Mouse (Mus musculus): ENCODE results near the gene Bglap. TPM values are rescaled to one million over a fixed set of nuclear protein-coding genes. Genes with fewer than 3 reads are reported as not detected.
A peak's percentile ranks its signal among the peaks of the same experiment; 100 is the strongest.

The Bglap gene
- polyA plus RNA-seq, 1 experiment from 2014 or later = not detected

DNA sequence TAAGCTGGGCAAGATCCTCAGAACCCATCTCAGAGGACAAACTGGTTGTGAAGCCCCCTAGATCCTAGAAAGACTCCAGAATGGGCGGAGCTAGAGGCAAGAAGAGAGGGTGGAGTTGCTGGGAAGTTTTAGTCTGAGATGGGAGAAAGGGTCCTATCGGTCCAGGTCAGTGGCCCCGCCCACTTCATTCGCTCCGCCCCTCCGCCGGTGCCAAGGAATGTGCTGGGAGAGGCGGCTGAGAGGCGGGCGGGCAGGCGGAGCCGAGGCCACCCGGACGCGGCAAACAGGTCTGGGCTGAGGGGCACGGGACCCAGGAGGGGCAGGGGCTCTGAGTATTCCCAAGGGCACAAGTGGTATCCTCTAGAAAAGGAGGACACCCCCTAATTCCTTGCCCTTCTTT lies 19.9 kb downstream of the Bglap start, which contains the start of gene Paqr6:
Gene Paqr6, plus strand, starts transcription at position 248 of the 400 bp plus-strand sequence.
- WGBS = 1% methylated on average over 16 of the region's 16 CpGs
- H3K4me1 ChIP-seq (ENCODE audit: control insufficient read depth, insufficient read depth, low read length) = peaks cover 5% of the 10 kb centered on the region; the same call in 1 of the 2 replicates
- no peak within 1 kb of the TSS for H3K9ac ChIP-seq (ENCODE audit: low read length)
- no peaks in the 10 kb centered on the region for H3K9me3 ChIP-seq (ENCODE audit: control insufficient read depth, low read length)
- H3K27ac ChIP-seq (replicated peaks; ENCODE audit: low read depth, low read length) = 0 out of 2 replicates have a peak within 1 kb of the TSS, but pooled peaks have one; percentile 12
- H3K27me3 ChIP-seq (ENCODE audit: control insufficient read depth, insufficient read depth, low read length) = peaks cover 16% of the 10 kb centered on the region
- H3K36me3 ChIP-seq (ENCODE audit: control insufficient read depth, insufficient read depth, low read length) = peaks cover 15% of the 10 kb centered on the region
- peak; percentile 72 for DNase-seq (ENCODE audit: low spot score)
- 0 out of 2 replicates have a peak within 1 kb of the TSS, but pooled peaks have one; percentile 3 for H3K4me3 ChIP-seq (ENCODE audit: low read depth, low read length)
- peak within 1 kb of the TSS; percentile 15; the same call in 1 of the 2 replicates for H3K4me2 ChIP-seq (ENCODE audit: low read depth, severe bottlenecking)
- ATAC-seq (ENCODE audit: insufficient number of reproducible peaks, low FRiP score, low TSS enrichment, low read depth) = no peak

GRCm38 (mm10) chr3:88363700-88364099 lies 20.6 kb downstream of the Bglap start:
- DNase-seq (ENCODE audit: low spot score) (no peak), ATAC-seq (ENCODE audit: insufficient number of reproducible peaks, low FRiP score, low TSS enrichment, low read depth) (no peak)
- peaks cover 16% of the 10 kb centered on the region for H3K27me3 ChIP-seq (ENCODE audit: control insufficient read depth, insufficient read depth, low read length)
- H3K4me3 ChIP-seq (ENCODE audit: low read depth, low read length) = no peak overlapping the region
- peaks cover 20% of the 10 kb centered on the region for H3K36me3 ChIP-seq (ENCODE audit: control insufficient read depth, insufficient read depth, low read length)
- H3K4me2 ChIP-seq (ENCODE audit: low read depth, severe bottlenecking) = no peak overlapping the region
- H3K9me3 ChIP-seq (ENCODE audit: control insufficient read depth, low read length) = no peaks in the 10 kb centered on the region
- peaks cover 5% of the 10 kb centered on the region; the same call in 1 of the 2 replicates for H3K4me1 ChIP-seq (ENCODE audit: control insufficient read depth, insufficient read depth, low read length)
- whole genome bisulfite sequencing = 58% methylated on average over 4 of the region's 4 CpGs
- H3K9ac ChIP-seq (ENCODE audit: low read length) = no peak overlapping the region
- 0 out of 2 replicates have a peak overlapping the region, but pooled peaks have one; percentile 12 for H3K27ac ChIP-seq (replicated peaks; ENCODE audit: low read depth, low read length)

- Histone ChIP-seq H3K9me3 (ENCODE audit: control insufficient read depth, low read length) (no peaks in the 10 kb centered on the region), H3K4me3 (ENCODE audit: low read depth, low read length) (no peak overlapping the region), H3K27me3 (ENCODE audit: control insufficient read depth, insufficient read depth, low read length) (peaks cover 16% of the 10 kb centered on the region), H3K4me1 (ENCODE audit: control insufficient read depth, insufficient read depth, low read length) (peaks cover 5% of the 10 kb centered on the region; the same call in 1 of the 2 replicates), H3K36me3 (ENCODE audit: control insufficient read depth, insufficient read depth, low read length) (peaks cover 33% of the 10 kb centered on the region), H3K9ac (ENCODE audit: low read length) (no peak overlapping the region), H3K27ac (replicated peaks; ENCODE audit: low read depth, low read length) (no peak overlapping the region), H3K4me2 (ENCODE audit: low read depth, severe bottlenecking) (no peak overlapping the region)
- ATAC-seq (ENCODE audit: insufficient number of reproducible peaks, low FRiP score, low TSS enrichment, low read depth) (no peak), DNase-seq (ENCODE audit: low spot score) (no peak)
- 81% methylated on average over 2 of the region's 2 CpGs for WGBS
Measured at GRCm38 (mm10) chr3:88361612-88362313, 22.5 kb downstream of the Bglap start.

- Histone ChIP-seq H3K4me1 (ENCODE audit: control insufficient read depth, insufficient read depth, low read length) (peaks cover 5% of the 10 kb centered on the region; the same call in 1 of the 2 replicates), H3K27ac (replicated peaks; ENCODE audit: low read depth, low read length) (no peak overlapping the region), H3K9ac (ENCODE audit: low read length) (no peak overlapping the region), H3K4me3 (ENCODE audit: low read depth, low read length) (no peak overlapping the region), H3K4me2 (ENCODE audit: low read depth, severe bottlenecking) (no peak overlapping the region), H3K36me3 (ENCODE audit: control insufficient read depth, insufficient read depth, low read length) (peaks cover 34% of the 10 kb centered on the region), H3K27me3 (ENCODE audit: control insufficient read depth, insufficient read depth, low read length) (peaks cover 14% of the 10 kb centered on the region), H3K9me3 (ENCODE audit: control insufficient read depth, low read length) (no peaks in the 10 kb centered on the region)
- 80% methylated on average over 6 of the region's 6 CpGs for WGBS
- ATAC-seq (ENCODE audit: insufficient number of reproducible peaks, low FRiP score, low TSS enrichment, low read depth) (no peak), DNase-seq (ENCODE audit: low spot score) (no peak)
Measured at GRCm38 (mm10) chr3:88361096-88361495, 23.2 kb downstream of the Bglap start.

GRCm38 (mm10) chr3:88359989-88360388 lies 24.3 kb downstream of the Bglap start:
- 81% methylated on average over 3 of the region's 3 CpGs for WGBS

DNA sequence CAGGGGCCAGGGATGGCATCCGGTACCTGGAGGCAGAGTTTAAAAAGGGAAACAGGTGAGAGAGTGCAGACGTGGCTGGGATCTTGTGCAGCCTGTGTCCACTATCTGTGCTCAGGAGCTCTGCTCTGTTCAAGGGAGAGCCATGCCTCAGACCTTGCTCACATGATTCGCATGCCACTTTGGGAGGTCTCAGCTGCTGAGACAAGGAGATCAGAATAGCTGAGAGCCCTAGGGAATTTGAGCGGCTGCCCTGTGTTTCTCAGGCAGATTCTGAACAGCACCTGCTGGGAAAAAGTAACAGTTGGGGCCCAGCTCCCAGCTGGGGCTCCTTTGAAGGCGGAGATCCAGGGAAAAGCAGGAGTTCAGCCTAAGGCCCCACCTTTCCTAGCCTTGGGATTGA lies 24.7 kb downstream of the Bglap start:
- H3K9ac ChIP-seq (ENCODE audit: low read length) = no peak overlapping the region
- no peaks in the 10 kb centered on the region for H3K9me3 ChIP-seq (ENCODE audit: control insufficient read depth, low read length)
- H3K27ac ChIP-seq (replicated peaks; ENCODE audit: low read depth, low read length) = no peak overlapping the region
- WGBS = 83% methylated on average over 5 of the region's 5 CpGs
- no peak overlapping the region for H3K4me3 ChIP-seq (ENCODE audit: low read depth, low read length)
- H3K36me3 ChIP-seq (ENCODE audit: control insufficient read depth, insufficient read depth, low read length) = peaks cover 45% of the 10 kb centered on the region
- no peak overlapping the region for H3K4me2 ChIP-seq (ENCODE audit: low read depth, severe bottlenecking)
- H3K27me3 ChIP-seq (ENCODE audit: control insufficient read depth, insufficient read depth, low read length) = peaks cover 6% of the 10 kb centered on the region; the same call in 1 of the 2 replicates
- DNase-seq (ENCODE audit: low spot score) = no peak
- H3K4me1 ChIP-seq (ENCODE audit: control insufficient read depth, insufficient read depth, low read length) = peaks cover 5% of the 10 kb centered on the region; the same call in 1 of the 2 replicates
- ATAC-seq (ENCODE audit: insufficient number of reproducible peaks, low FRiP score, low TSS enrichment, low read depth) = no peak

More at GRCm38 (mm10) chr3:88359989-88360388, 24.3 kb downstream of the Bglap start:
- no peak for DNase-seq (ENCODE audit: low spot score)
- H3K4me3 ChIP-seq (ENCODE audit: low read depth, low read length) = no peak overlapping the region
- peaks cover 41% of the 10 kb centered on the region for H3K36me3 ChIP-seq (ENCODE audit: control insufficient read depth, insufficient read depth, low read length)
- peaks cover 6% of the 10 kb centered on the region for H3K27me3 ChIP-seq (ENCODE audit: control insufficient read depth, insufficient read depth, low read length)
- no peak for ATAC-seq (ENCODE audit: insufficient number of reproducible peaks, low FRiP score, low TSS enrichment, low read depth)
- no peak overlapping the region for H3K4me2 ChIP-seq (ENCODE audit: low read depth, severe bottlenecking)
- no peaks in the 10 kb centered on the region for H3K9me3 ChIP-seq (ENCODE audit: control insufficient read depth, low read length)
- H3K4me1 ChIP-seq (ENCODE audit: control insufficient read depth, insufficient read depth, low read length) = peaks cover 5% of the 10 kb centered on the region; the same call in 1 of the 2 replicates
- no peak overlapping the region for H3K27ac ChIP-seq (replicated peaks; ENCODE audit: low read depth, low read length)
- H3K9ac ChIP-seq (ENCODE audit: low read length) = no peak overlapping the region

DNA sequence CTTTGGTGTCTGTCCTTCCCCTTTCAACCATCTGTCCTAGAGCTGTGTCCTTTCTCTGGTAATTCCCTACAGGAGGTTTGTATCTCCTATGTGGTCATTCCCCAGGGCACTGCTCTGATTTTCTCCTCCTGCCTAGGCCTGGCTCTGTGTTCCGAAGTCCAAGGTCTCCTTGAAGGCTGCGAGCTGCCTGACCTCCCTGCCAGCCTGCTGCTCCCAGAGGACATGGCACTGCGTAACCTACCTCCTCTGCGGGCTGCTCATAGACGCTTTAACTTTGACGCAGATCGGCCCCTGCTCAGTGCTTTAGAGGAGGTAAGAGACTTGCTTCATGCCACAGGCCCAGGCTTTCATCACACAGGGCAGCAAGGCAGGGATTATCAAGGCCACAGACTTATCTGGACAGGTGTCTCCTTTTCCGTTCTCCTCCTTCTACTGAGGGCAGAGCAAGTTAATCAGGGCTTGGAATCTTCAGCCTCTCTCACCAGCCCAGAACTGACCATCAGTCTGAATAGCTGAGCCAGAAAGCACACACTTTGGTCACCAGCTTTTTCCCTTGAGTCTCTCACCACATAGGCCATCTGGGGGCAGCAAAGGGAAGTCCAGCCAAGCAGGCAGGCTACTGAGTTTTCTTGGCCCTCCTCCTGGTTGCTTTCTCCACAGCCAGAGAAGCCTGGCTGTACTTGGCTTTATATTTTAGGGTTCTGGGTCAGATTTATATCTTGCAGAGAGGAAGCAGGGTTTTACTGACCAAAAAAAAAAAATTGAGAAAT lies 29.7 kb downstream of the Bglap start:
- Histone ChIP-seq H3K4me3 (ENCODE audit: low read depth, low read length) (no peak overlapping the region), H3K27ac (replicated peaks; ENCODE audit: low read depth, low read length) (no peak overlapping the region), H3K4me2 (ENCODE audit: low read depth, severe bottlenecking) (no peak overlapping the region), H3K9ac (ENCODE audit: low read length) (no peak overlapping the region), H3K4me1 (ENCODE audit: control insufficient read depth, insufficient read depth, low read length) (no peaks in the 10 kb centered on the region), H3K36me3 (ENCODE audit: control insufficient read depth, insufficient read depth, low read length) (peaks cover 64% of the 10 kb centered on the region), H3K9me3 (ENCODE audit: control insufficient read depth, low read length) (no peaks in the 10 kb centered on the region), H3K27me3 (ENCODE audit: control insufficient read depth, insufficient read depth, low read length) (no peaks in the 10 kb centered on the region)
- no peak for ATAC-seq (ENCODE audit: insufficient number of reproducible peaks, low FRiP score, low TSS enrichment, low read depth)
- no peak for DNase-seq (ENCODE audit: low spot score)
- WGBS = 94% methylated on average over 8 of the region's 8 CpGs

DNA sequence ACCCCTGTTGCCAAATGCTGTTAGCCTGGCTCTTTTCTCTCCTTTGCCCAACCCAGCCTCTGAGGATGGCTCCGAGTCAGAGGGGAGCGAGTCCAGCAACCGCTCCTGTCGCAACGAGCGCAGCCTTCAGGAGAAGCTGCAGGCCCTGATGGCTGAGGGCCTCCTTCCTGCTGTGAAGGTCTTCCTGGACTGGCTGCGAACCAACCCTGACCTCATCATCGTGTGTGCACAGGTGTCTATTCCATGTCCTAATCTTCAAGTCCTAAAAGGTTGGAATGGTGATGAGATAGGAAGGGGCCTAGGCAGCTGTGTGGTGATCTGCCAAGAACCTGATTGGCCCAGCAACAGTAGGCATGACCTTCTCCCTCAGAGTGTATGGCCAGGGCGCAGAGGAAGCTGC lies 31.4 kb downstream of the Bglap start:
- 96% methylated on average over 9 of the region's 9 CpGs for WGBS
- Histone ChIP-seq H3K4me3 (ENCODE audit: low read depth, low read length) (no peak overlapping the region), H3K4me2 (ENCODE audit: low read depth, severe bottlenecking) (no peak overlapping the region), H3K4me1 (ENCODE audit: control insufficient read depth, insufficient read depth, low read length) (no peaks in the 10 kb centered on the region), H3K36me3 (ENCODE audit: control insufficient read depth, insufficient read depth, low read length) (peaks cover 57% of the 10 kb centered on the region), H3K9me3 (ENCODE audit: control insufficient read depth, low read length) (no peaks in the 10 kb centered on the region), H3K9ac (ENCODE audit: low read length) (no peak overlapping the region), H3K27me3 (ENCODE audit: control insufficient read depth, insufficient read depth, low read length) (no peaks in the 10 kb centered on the region), H3K27ac (replicated peaks; ENCODE audit: low read depth, low read length) (no peak overlapping the region)
- ATAC-seq (ENCODE audit: insufficient number of reproducible peaks, low FRiP score, low TSS enrichment, low read depth) = no peak
- no peak for DNase-seq (ENCODE audit: low spot score)

Data from limb, embryonic 11.5 days (tissue).